ENCODE assay signal across 11 mouse cellular contexts in genomic region chr19:27627626-27628025, GRCm38 (mm10).
"Had no signal": no experiment of that assay in that cellular context is flagged by ENCODE, and none has a peak within 500 bp of the region (broad histone marks: within the 10 kb centered on the region; RNA-seq: fewer than 3 reads in every experiment).

No protein-coding gene starts in this region.

- DNase-seq: kidney, postnatal 25 days; layer of hippocampus, adult 9-11 months; liver; lung, adult 18-20 months; lung, postnatal 10 days; lung, postnatal 36 days; retina, postnatal 1 day; right cerebral cortex, postnatal 25 days; spleen, adult 18-20 months; thymus, adult 18-20 months; thymus, postnatal 4 days had no signal
